Mouse (Mus musculus) heart, postnatal 4 days (tissue): Measurements from ENCODE around the gene Tor1a. TPM values are rescaled to one million over a fixed set of nuclear protein-coding genes. Genes with fewer than 3 reads are reported as not detected.
"Not testable (repeated sequence)": the region's sequence is repeated elsewhere in the genome, so short reads cannot be mapped to it uniquely, and the experiment has no call there.

Source experiments
- DNase-seq: peaks from one replicate; pipeline ENCODE4 v3.0.0; 2021
- total RNA-seq, 2 experiments: library from RNA; stranded (reverse); gene quantifications; 2 replicates each; pipeline ENCODE4 v1.2.3; 2021

The Tor1a gene
- total RNA-seq, 2 experiments from 2014 or later = 20.5 to 20.6 TPM

DNA sequence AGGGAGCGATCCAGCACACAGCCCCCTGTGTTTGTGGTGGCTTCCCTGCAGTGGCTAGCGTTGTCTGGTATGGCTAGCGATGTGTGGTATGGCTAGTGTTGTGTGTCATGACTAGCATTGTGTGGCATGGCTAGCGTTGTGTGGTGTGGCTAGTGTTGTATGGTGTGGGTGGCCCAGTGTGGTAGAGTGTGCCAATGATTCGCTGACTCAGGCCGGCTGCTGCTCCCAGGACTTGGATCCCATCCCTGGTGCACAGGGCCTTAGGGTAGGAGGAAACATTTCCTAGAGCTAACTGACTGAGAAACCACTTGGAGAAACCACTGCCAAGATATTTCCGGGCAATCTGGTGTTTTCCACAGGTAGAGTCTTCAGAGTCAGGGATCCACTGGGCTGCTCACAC, 50.1 kb downstream of the Tor1a start:
- DNase-seq = no peak

DNA sequence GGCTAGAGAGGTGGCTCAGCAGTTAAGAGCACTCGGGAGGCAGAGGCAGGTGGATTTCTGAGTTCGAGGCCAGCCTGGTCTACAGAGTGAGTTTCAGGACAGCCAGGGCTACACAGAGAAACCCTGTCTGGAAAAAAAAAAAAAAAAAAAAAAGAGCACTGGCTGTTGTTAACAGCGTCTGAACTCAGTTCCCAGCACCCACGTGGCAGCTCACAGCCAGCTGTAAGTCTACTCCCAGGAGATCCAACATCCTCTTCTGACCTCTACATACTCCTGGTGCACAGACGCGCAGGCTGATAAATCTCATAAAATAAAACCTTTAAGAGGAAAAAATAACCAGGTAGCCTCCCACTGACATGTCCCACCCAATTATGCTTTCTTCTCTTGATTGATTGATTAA, 51.8 kb downstream of the Tor1a start:
- not testable (repeated sequence) for DNase-seq

GRCm38 (mm10) chr2:30915376-30915775, 52.4 kb downstream of the Tor1a start:
- DNase-seq = no peak

- DNase-seq = no peak
These were observed 52.9 kb downstream of the Tor1a start for GRCm38 (mm10) chr2:30914836-30915235.

- DNase-seq = no peak
These were observed 54.7 kb downstream of the Tor1a start for GRCm38 (mm10) chr2:30913022-30913421.

DNA sequence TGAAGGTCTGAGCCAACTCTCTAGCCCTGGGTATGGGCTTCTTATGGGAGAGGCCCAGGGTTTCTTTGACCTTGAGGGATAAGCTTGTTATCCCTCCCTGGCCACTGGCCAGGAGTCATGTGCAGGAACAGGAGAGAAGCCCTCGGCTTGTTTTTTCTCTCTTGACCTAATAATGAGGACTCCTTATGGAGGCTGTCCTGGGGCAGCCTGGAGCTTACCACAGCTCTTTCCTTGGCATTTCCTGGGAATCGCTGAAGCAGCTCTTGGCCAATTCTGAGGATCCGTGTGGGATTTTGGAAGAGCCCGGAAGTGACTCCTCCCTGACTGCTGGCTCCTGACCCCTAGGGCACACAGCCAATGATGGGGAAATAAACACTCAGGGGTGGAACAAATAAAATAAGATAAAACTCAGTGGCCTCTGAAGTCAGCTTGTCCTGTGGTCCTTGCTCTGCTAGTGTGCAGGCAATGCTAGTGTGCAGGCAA, 55.4 kb downstream of the Tor1a start:
- DNase-seq = peak; percentile 62

Other genes with a start within 250 kb of the Tor1a start
- gene 1700001O22Rik, start 164.3 kb downstream of the Tor1a start, total RNA-seq = 1 to 10 TPM; 2.6 to 4.0 TPM
- gene Ntmt1, start 160.1 kb downstream of the Tor1a start, total RNA-seq = 10 to 100 TPM; 51.7 to 54.5 TPM
- gene Asb6, start 137.6 kb downstream of the Tor1a start, total RNA-seq = 10 to 100 TPM; 11.7 to 13.2 TPM
- gene Prrx2, start 133.0 kb downstream of the Tor1a start, total RNA-seq = 1 to 10 TPM; 8.7 to 9.4 TPM
- gene Ptges, start 38.1 kb downstream of the Tor1a start, total RNA-seq = 1 to 10 TPM; 2.1 to 3.5 TPM
- gene Tor1b, start 15.0 kb downstream of the Tor1a start, total RNA-seq = 10 to 100 TPM; 35.3 to 35.7 TPM
- 10 to 100 TPM; 18.1 TPM for gene BC005624, start 14.3 kb upstream of the Tor1a start, total RNA-seq
- 10 to 100 TPM; 58.5 to 69.1 TPM for gene Usp20, start 14.3 kb upstream of the Tor1a start, total RNA-seq
- 10 to 100 TPM; 52.9 to 59.1 TPM for gene Fnbp1, start 174.1 kb upstream of the Tor1a start, total RNA-seq
- 10 to 100 TPM; 41.6 to 43.0 TPM for gene Gpr107, start 184.4 kb upstream of the Tor1a start, total RNA-seq